Mouse (Mus musculus): Measurements from ENCODE around the gene Pcbp3. TPM values are rescaled to one million over a fixed set of nuclear protein-coding genes. Genes with fewer than 3 reads are reported as not detected.
"Not testable (repeated sequence)": the region's sequence is repeated elsewhere in the genome, so short reads cannot be mapped to it uniquely, and the experiment has no call there.

Gene Pcbp3
- polyA plus RNA-seq, 1 experiment = 72.3 TPM

GRCm38 (mm10) chr10:76769581-76769980 lies 192.1 kb downstream of the Pcbp3 start:
- no peak overlapping the region for H3K27ac ChIP-seq (ENCODE audit: insufficient read depth, low read length)
- TF ChIP-seq POLR2A (IDR thresholded peaks at IDR 0.05; ENCODE audit: borderline replicate concordance, insufficient read depth, low read length) = no peak
- no peak for TF ChIP-seq CTCF (IDR thresholded peaks at IDR 0.05; ENCODE audit: borderline replicate concordance, insufficient read depth, low read depth, low read length)
- no peaks in the 10 kb centered on the region for H3K27me3 ChIP-seq (ENCODE audit: control insufficient read depth, insufficient read depth, low read length)
- H3K4me3 ChIP-seq (replicated peaks; ENCODE audit: insufficient read depth, low read depth, low read length) = no peak overlapping the region
- WGBS = 93% methylated on average over 6 of the region's 6 CpGs
- H3K4me1 ChIP-seq (ENCODE audit: control insufficient read depth, insufficient read depth, low read length) = no peaks in the 10 kb centered on the region
- DNase-seq = no peak

GRCm38 (mm10) chr10:76766196-76766595 lies 195.5 kb downstream of the Pcbp3 start:
- TF ChIP-seq POLR2A (IDR thresholded peaks at IDR 0.05; ENCODE audit: borderline replicate concordance, insufficient read depth, low read length) (no peak), CTCF (IDR thresholded peaks at IDR 0.05; ENCODE audit: borderline replicate concordance, insufficient read depth, low read depth, low read length) (no peak)
- H3K4me3 ChIP-seq (replicated peaks; ENCODE audit: insufficient read depth, low read depth, low read length) = no peak overlapping the region
- 0 out of 2 replicates have a peak, but pooled peaks cover 8% of the 10 kb centered on the region for H3K4me1 ChIP-seq (ENCODE audit: control insufficient read depth, insufficient read depth, low read length)
- H3K27me3 ChIP-seq (ENCODE audit: control insufficient read depth, insufficient read depth, low read length) = no peaks in the 10 kb centered on the region
- 78% methylated on average over 1 of the region's 1 CpGs for WGBS
- no peak for DNase-seq
- H3K27ac ChIP-seq (ENCODE audit: insufficient read depth, low read length) = no peak overlapping the region

- Histone ChIP-seq H3K4me1 (ENCODE audit: control insufficient read depth, insufficient read depth, low read length) (0 out of 2 replicates have a peak, but pooled peaks cover 11% of the 10 kb centered on the region), H3K27me3 (ENCODE audit: control insufficient read depth, insufficient read depth, low read length) (no peaks in the 10 kb centered on the region), H3K4me3 (replicated peaks; ENCODE audit: insufficient read depth, low read depth, low read length) (no peak overlapping the region), H3K27ac (ENCODE audit: insufficient read depth, low read length) (no peak overlapping the region)
- TF ChIP-seq POLR2A (IDR thresholded peaks at IDR 0.05; ENCODE audit: borderline replicate concordance, insufficient read depth, low read length) = no peak
- no peak for DNase-seq
- WGBS = 95% methylated on average over 4 of the region's 4 CpGs
Measured at GRCm38 (mm10) chr10:76764927-76765326, 196.8 kb downstream of the Pcbp3 start.

GRCm38 (mm10) chr10:76763016-76763415 lies 198.7 kb downstream of the Pcbp3 start:
- DNase-seq = peak in 1 of 2 experiments; percentile 9
- H3K27me3 ChIP-seq (ENCODE audit: control insufficient read depth, insufficient read depth, low read length) = no peaks in the 10 kb centered on the region
- H3K4me1 ChIP-seq (ENCODE audit: control insufficient read depth, insufficient read depth, low read length) = 0 out of 2 replicates have a peak, but pooled peaks cover 11% of the 10 kb centered on the region
- H3K27ac ChIP-seq (ENCODE audit: insufficient read depth, low read length) = no peak overlapping the region
- no peak overlapping the region for H3K4me3 ChIP-seq (replicated peaks; ENCODE audit: insufficient read depth, low read depth, low read length)
- 57% methylated on average over 12 of the region's 12 CpGs for WGBS
- TF ChIP-seq CTCF (IDR thresholded peaks at IDR 0.05; ENCODE audit: borderline replicate concordance, insufficient read depth, low read depth, low read length) (no peak), POLR2A (IDR thresholded peaks at IDR 0.05; ENCODE audit: borderline replicate concordance, insufficient read depth, low read length) (no peak)

- H3K27me3 ChIP-seq (ENCODE audit: control insufficient read depth, insufficient read depth, low read length) = no peaks in the 10 kb centered on the region
- H3K4me1 ChIP-seq (ENCODE audit: control insufficient read depth, insufficient read depth, low read length) = 0 out of 2 replicates have a peak, but pooled peaks cover 11% of the 10 kb centered on the region
- no peak for TF ChIP-seq CTCF (IDR thresholded peaks at IDR 0.05; ENCODE audit: borderline replicate concordance, insufficient read depth, low read depth, low read length)
- no peak for TF ChIP-seq POLR2A (IDR thresholded peaks at IDR 0.05; ENCODE audit: borderline replicate concordance, insufficient read depth, low read length)
- no peak overlapping the region for H3K4me3 ChIP-seq (replicated peaks; ENCODE audit: insufficient read depth, low read depth, low read length)
- 67% methylated on average over 7 of the region's 7 CpGs for WGBS
- DNase-seq = peak in 1 of 2 experiments; percentile 10
- no peak overlapping the region for H3K27ac ChIP-seq (ENCODE audit: insufficient read depth, low read length)
Measured at GRCm38 (mm10) chr10:76762411-76762810, 199.3 kb downstream of the Pcbp3 start.

GRCm38 (mm10) chr10:76759878-76760277 lies 201.8 kb downstream of the Pcbp3 start:
- TF ChIP-seq POLR2A (IDR thresholded peaks at IDR 0.05; ENCODE audit: borderline replicate concordance, insufficient read depth, low read length) (no peak), CTCF (IDR thresholded peaks at IDR 0.05; ENCODE audit: borderline replicate concordance, insufficient read depth, low read depth, low read length) (no peak)
- Histone ChIP-seq H3K27me3 (ENCODE audit: control insufficient read depth, insufficient read depth, low read length) (no peaks in the 10 kb centered on the region), H3K4me1 (ENCODE audit: control insufficient read depth, insufficient read depth, low read length) (0 out of 2 replicates have a peak, but pooled peaks cover 11% of the 10 kb centered on the region), H3K4me3 (replicated peaks; ENCODE audit: insufficient read depth, low read depth, low read length) (no peak overlapping the region), H3K27ac (ENCODE audit: insufficient read depth, low read length) (no peak overlapping the region)
- WGBS = 81% methylated on average over 5 of the region's 5 CpGs
- DNase-seq = no peak

GRCm38 (mm10) chr10:76753640-76754039 lies 208.0 kb downstream of the Pcbp3 start:
- no peaks in the 10 kb centered on the region for H3K27me3 ChIP-seq (ENCODE audit: control insufficient read depth, insufficient read depth, low read length)
- no peak overlapping the region for H3K27ac ChIP-seq (ENCODE audit: insufficient read depth, low read length)
- no peak for TF ChIP-seq POLR2A (IDR thresholded peaks at IDR 0.05; ENCODE audit: borderline replicate concordance, insufficient read depth, low read length)
- TF ChIP-seq CTCF (IDR thresholded peaks at IDR 0.05; ENCODE audit: borderline replicate concordance, insufficient read depth, low read depth, low read length) = no peak
- no peak overlapping the region for H3K4me3 ChIP-seq (replicated peaks; ENCODE audit: insufficient read depth, low read depth, low read length)
- WGBS = 90% methylated on average over 3 of the region's 3 CpGs
- no peaks in the 10 kb centered on the region for H3K4me1 ChIP-seq (ENCODE audit: control insufficient read depth, insufficient read depth, low read length)
- DNase-seq = no peak

GRCm38 (mm10) chr10:76744267-76744666 lies 217.4 kb downstream of the Pcbp3 start:
- not testable (repeated sequence) for H3K4me3 ChIP-seq (replicated peaks; ENCODE audit: insufficient read depth, low read depth, low read length); DNase-seq; H3K27me3 ChIP-seq (ENCODE audit: control insufficient read depth, insufficient read depth, low read length); H3K4me1 ChIP-seq (ENCODE audit: control insufficient read depth, insufficient read depth, low read length); H3K27ac ChIP-seq (ENCODE audit: insufficient read depth, low read length)
- 54% methylated on average over 11 of the region's 11 CpGs for WGBS
